Mouse (Mus musculus) testis, postnatal 10 days (tissue): ENCODE measurements around the gene Mymx.

Source experiments
- DNase-seq: peaks from one replicate; pipeline ENCODE4 v3.0.0; 2021; ENCODE audit warnings: low spot score

Gene Mymx

DNA sequence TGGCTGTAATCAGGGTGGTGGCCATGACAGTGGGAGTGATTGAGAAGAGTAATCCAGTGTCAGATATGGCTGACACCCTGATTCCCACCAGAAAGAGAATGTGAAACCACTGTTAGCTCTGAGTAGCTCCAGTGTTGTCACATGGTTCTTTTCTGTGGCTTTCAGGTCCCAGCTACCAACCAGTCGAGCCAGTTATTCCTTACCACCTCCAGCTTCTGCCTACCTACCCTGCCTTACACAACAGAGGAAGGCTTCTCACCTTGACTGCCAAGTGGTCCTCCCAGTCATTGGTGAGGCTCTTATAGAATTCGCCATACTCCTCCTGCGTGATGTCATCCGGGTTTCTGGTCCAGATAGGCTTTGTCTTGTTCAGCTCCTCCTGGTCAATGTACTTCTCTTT lies 31.9 kb downstream of the Mymx start:
- no peak for DNase-seq

DNA sequence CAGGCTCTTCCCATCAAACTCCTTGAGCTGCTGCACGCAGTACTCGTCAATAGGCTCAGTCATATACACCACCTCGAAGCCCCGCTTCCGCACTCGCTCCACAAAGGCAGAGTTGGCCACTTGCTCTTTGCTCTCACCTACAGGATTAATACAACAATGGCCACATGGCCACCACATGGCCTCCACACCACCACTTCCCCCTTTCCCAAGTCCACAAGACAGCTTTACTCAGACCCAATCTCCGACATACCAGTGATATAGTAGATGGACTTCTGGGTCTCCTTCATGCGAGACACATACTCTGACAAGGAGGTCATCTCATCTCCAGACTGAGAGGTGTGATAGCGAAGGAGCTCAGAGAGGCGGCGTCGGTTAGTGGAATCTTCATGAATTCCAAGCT lies 32.9 kb downstream of the Mymx start:
- DNase-seq, result no peak

GRCm38 (mm10) chr17:45567162-45567601 lies 34.7 kb downstream of the Mymx start:
- no peak for DNase-seq

DNA sequence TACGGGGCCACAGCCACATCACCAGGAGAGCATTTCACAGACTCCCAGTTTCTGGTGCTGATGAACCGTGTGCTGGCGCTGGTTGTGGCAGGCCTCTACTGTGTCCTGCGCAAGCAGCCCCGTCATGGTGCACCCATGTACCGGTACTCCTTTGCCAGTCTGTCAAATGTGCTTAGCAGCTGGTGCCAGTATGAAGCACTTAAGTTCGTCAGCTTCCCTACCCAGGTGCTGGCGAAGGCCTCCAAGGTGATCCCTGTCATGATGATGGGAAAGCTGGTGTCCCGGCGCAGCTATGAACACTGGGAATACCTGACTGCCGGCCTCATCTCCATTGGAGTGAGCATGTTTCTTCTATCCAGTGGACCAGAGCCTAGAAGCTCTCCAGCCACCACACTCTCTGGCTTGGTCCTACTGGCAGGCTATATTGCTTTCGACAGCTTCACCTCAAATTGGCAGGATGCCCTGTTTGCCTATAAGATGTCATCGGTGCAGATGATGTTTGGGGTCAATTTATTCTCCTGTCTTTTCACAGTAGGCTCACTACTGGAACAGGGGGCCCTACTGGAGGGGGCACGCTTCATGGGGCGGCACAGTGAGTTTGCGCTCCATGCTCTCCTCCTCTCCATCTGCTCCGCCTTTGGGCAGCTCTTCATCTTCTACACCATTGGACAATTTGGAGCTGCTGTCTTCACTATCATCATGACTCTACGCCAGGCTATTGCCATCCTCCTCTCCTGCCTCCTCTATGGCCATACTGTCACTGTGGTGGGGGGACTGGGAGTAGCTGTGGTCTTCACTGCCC lies 35.3 kb downstream of the Mymx start:
- no peak for DNase-seq

DNA sequence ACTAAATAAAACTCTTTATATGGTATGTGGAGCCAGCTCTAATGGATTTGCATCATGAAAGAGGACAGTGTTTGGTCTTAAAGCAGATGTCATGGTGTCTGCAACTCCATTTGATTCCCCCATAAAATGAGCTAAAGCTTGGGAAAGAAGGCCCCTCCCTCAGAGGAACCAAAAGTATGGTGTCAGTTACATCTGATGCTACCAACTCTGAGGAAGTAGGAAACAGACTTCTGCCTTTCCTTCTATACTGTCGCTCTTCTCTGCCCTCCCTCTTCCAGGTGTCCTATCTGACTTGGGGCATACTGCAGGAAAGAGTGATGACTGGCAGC lies 35.9 kb downstream of the Mymx start:
- no peak for DNase-seq

DNA sequence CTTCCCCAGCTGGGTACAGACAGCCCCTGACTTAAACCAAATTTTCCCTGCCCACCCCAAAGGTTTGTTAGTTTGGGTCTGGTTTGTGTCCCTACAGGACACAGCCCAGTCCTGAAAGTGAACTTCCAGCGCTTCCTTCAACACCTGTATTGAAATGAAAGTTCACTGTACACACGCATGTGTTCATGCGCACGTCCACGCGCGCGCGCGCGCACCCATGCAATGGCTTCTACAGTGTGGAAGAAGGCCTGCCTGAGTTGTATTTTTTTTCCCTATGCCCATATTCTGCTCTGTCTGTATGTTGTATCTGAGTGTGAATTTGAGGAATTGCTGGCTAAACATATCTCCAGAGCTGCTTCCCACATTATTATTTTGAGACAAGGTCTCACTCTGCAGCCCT lies 36.8 kb downstream of the Mymx start:
- no peak for DNase-seq

DNA sequence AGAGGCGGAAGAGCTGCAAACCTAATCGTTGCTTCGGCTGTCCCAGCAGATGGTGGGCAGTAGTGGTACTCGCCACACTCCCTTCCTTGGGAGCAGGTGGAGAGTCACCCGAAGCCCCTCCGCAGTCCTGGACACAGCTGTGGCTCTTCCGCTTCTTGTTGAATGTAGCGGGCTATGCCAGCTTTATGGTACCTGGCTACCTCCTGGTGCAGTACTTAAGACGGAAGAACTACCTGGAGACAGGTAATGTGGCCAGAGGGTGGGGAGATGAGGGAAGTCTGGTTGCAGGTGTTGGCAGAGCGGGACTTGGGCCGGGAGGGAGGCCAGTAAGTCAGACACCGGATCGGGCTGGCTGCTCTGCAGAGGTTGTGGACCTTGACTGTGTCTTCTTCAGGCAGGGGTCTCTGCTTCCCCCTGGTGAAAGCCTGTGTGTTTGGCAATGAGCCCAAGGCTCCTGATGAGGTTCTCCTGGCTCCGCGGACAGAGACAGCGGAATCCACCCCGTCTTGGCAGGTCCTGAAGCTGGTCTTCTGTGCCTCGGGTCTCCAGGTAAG lies 37.3 kb downstream of the Mymx start:
- no peak for DNase-seq

- DNase-seq, result peak; percentile 96
Measured at GRCm38 (mm10) chr17:45563655-45564530, 38.0 kb downstream of the Mymx start, which contains the start of gene Slc35b2. Gene Slc35b2, plus strand, starts transcription at chr17:45563874.

GRCm38 (mm10) chr17:45563216-45563615 lies 38.7 kb downstream of the Mymx start:
- peak; percentile 45 for DNase-seq

- no peak for DNase-seq
Measured at GRCm38 (mm10) chr17:45559732-45560525, 42.0 kb downstream of the Mymx start.

GRCm38 (mm10) chr17:45557998-45558862 lies 43.7 kb downstream of the Mymx start:
- no peak for DNase-seq

DNA sequence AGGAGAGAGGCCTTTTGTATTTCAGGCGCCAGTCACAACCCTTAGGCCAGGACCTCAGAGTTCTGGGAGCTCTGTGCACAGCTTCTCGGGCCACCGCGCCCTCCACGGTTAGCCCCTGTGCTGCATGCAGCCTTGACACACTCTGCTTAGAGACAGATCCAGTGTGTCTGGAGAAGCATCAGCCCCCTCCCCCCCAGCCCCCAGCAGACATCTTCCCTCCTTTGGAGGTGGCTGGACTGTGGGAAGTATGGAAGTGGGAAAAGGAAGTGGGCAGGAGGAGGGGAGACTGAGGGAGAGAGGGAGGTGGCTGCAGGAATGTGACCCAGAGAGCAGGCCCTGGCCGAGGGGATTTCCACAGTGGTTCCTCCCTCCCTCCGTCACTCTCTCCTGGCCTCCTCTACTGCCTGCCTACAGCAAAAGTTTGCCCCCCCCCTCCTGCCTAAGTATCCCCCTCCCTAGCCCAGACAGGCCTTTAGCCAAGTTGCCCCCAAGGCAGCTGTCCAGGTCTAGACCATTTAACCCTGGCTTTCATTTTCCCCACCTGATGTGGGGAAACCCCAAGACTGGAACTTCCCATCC lies 44.6 kb downstream of the Mymx start:
- no peak for DNase-seq

- no peak for DNase-seq
Measured at GRCm38 (mm10) chr17:45556514-45557245, 45.2 kb downstream of the Mymx start.

DNA sequence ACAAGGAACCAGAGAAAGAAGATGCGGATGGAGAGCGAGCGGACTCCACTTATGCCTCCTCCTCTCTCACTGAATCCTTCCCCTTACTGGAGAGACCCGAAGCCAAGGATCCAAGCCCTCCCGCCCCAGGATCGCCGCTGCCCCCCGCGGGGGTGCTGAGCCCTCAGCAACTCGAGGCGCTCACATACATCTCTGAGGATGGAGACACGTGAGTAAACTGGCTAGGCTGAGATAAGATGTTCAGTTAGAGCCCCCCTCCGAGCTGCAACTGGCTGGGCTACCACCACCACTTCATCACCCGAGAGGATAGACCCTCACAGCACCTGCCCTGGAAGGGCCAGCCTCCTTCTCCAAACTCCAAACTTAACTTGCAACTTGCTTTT lies 45.8 kb downstream of the Mymx start:
- DNase-seq, result no peak

DNA sequence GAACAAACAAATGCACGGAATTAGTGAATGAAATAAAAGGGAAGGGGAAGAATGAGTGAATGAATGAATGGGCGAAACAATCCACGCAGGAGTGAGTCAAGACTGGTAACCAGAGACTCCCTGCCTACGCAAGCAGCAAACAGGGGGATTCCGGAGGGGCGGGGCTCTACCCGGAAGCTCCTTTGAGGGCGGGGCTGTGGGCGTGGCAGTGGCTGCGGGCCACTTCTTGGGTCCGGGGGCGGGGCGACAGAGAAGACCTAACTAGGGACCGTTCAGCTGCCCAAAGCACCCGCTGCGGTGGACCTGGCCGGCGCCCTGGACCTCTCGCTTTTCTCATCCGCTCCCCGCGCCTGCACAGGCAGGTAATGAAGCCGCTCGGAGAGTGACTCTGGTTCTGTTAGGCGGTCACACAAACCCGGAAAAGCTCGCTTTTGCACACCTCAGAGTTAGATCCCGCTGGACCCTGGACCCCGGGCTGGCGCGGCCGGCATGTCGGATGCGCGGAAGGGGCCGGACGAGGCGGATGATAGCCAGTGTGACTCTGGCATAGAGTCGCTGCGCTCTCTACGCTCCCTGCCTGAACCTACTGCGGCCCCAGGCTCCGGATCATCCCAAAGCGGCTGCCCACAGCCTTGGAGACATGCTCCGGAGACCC lies 46.3 kb downstream of the Mymx start, which contains the start of gene Nfkbie:
Nfkbie (plus strand) TSS at position 252 of the 655 bp plus-strand sequence.
- peak; percentile 99 for DNase-seq

DNA sequence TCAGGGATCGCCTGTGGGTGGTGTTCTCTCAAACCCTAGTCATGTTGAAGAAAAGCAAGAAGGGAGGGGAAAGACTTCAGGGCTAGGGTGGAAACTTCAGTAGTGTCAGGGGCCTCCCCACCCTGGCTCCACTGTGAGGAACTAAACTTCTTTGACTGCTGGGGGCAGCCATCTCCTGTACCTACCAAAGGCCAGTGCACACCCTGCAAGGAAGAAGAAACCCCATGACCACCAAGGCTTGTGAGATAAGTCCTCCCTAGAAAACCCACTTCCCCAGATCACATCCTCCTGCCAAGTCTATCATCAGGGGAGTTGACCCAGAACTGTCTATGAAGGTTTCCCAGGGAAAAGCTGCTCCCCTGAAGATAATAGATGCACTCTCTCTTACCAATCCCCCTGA lies 47.5 kb downstream of the Mymx start:
- no peak for DNase-seq

GRCm38 (mm10) chr17:45553065-45553464 lies 48.8 kb downstream of the Mymx start:
- DNase-seq, result no peak

DNA sequence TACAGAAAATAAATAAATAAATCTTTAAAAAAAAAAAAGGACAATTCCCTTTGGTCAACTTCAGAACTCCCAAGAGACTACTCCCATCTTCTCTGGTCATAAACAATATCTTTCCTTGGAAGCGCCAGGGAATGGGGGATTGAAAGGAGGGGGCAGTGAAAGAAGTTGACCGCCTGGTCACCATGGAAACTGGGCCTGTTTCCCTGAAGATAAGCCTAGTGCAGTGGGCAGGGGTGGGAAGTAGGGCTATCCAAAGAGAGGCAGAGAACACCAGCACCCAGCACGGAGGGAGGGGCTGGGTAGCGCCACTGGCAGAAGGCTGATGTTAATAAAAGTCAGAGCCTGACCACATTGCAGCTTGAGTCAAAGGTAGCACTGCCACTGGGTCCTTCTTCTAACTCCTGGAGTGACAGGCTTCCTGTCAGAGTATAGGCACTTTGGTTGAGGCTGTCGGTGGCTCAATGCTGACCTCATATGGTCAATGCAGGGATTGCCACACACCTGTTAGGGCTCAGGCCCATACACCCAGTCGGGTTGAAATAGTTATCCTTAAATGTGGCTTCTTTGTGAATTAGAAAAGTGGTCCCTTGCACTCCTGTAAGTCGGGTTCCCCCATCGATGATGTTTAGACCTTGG lies 50.0 kb downstream of the Mymx start:
- DNase-seq, result peak; percentile 82

DNA sequence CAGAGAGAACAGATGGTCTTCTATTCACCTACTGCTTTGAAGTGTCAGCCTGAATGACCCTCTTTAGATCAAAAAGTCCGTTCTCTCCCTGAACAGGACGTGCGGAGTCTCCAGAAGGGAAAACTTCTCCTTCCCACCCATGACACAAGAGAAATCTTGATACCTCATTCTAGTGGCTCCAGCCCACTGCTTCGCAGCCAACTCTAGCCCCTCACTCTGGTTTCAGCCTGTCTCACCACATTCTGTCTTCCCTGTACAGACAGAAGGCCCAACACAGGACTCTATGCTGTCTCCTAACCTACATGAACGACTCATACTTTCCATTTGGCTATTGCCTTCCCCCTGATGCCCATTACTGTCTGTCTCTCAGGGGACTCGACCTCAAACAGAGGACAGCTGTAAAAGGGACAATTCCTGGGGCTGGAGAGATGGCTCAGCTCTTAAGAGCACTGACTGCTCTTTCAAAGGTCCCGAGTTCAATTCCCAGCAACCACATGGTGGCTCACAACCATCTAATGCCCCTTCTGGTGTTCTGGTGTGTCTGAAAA lies 50.6 kb downstream of the Mymx start:
- no peak for DNase-seq
